Mouse (Mus musculus): ENCODE results near the gene Lrrtm4.

GRCm38 (mm10) chr6:80210281-80210680 is 191.6 kb downstream of the Lrrtm4 start:
- TF ChIP-seq CTCF (IDR thresholded peaks at IDR 0.05; ENCODE audit: low read depth, low read length), result no peak
- TF ChIP-seq EP300 (IDR thresholded peaks at IDR 0.05; ENCODE audit: insufficient read depth, low read depth, low read length), result no peak
- TF ChIP-seq POLR2A (IDR thresholded peaks at IDR 0.05; ENCODE audit: insufficient read depth, low read length), result no peak

Data from ES-Bruce4 (cell line).